Mouse (Mus musculus) ES-CJ7 (cell line): ENCODE measurements around the gene Uggt2.

Experiments used
- DNase-seq: peaks from one replicate; pipeline ENCODE4 v3.0.0; 2011; ENCODE audit warnings: low read depth, low spot score

Uggt2 gene

GRCm38 (mm10) chr14:119098851-119099569 lies at the start of gene Uggt2:
TSS of gene Uggt2 (minus strand) at chr14:119099430.
- peak; percentile 25 for DNase-seq

- DNase-seq, result no peak
These were observed 40.2 kb upstream of the Uggt2 start for GRCm38 (mm10) chr14:119139381-119139950.

GRCm38 (mm10) chr14:119138786-119139100 lies 39.5 kb upstream of the Uggt2 start:
- DNase-seq, result peak; percentile 9

GRCm38 (mm10) chr14:119137906-119138785 lies 38.9 kb upstream of the Uggt2 start, which contains the start of gene Hs6st3:
TSS of gene Hs6st3 (plus strand) at chr14:119138341.
- peak; percentile 17 for DNase-seq

- peak; percentile 86 for DNase-seq
These were observed 38.3 kb upstream of the Uggt2 start for GRCm38 (mm10) chr14:119137512-119137905.

GRCm38 (mm10) chr14:119127330-119127729 lies 28.1 kb upstream of the Uggt2 start:
- no peak for DNase-seq

- DNase-seq, result no peak
These were observed 26.6 kb upstream of the Uggt2 start for GRCm38 (mm10) chr14:119125840-119126239.

GRCm38 (mm10) chr14:119124061-119124460 lies 24.8 kb upstream of the Uggt2 start:
- DNase-seq, result no peak

- DNase-seq, result no peak
These were observed 24.4 kb upstream of the Uggt2 start for GRCm38 (mm10) chr14:119123582-119123981.

GRCm38 (mm10) chr14:119112558-119112957 lies 13.3 kb upstream of the Uggt2 start:
- DNase-seq, result no peak

GRCm38 (mm10) chr14:119109776-119110218 lies 10.6 kb upstream of the Uggt2 start:
- DNase-seq, result no peak

- DNase-seq, result no peak
These were observed 9.6 kb upstream of the Uggt2 start for GRCm38 (mm10) chr14:119108776-119109301.

GRCm38 (mm10) chr14:119107591-119107990 lies 8.4 kb upstream of the Uggt2 start:
- no peak for DNase-seq

GRCm38 (mm10) chr14:119099570-119099891 lies 301 bp upstream of the Uggt2 start:
- peak; percentile 4 for DNase-seq

GRCm38 (mm10) chr14:119061811-119062210 lies 37.4 kb downstream of the Uggt2 start:
- no peak for DNase-seq

GRCm38 (mm10) chr14:119060682-119061081 lies 38.5 kb downstream of the Uggt2 start:
- no peak for DNase-seq

- DNase-seq, result no peak
These were observed 42.2 kb downstream of the Uggt2 start for GRCm38 (mm10) chr14:119057014-119057413.

- no peak for DNase-seq
These were observed 46.3 kb downstream of the Uggt2 start for GRCm38 (mm10) chr14:119052969-119053368.

- no peak for DNase-seq
These were observed 46.9 kb downstream of the Uggt2 start for GRCm38 (mm10) chr14:119052361-119052760.

GRCm38 (mm10) chr14:119043765-119044164 lies 55.5 kb downstream of the Uggt2 start:
- DNase-seq, result no peak

GRCm38 (mm10) chr14:119040253-119040652 lies 59.0 kb downstream of the Uggt2 start:
- peak; percentile 46 for DNase-seq

- DNase-seq, result no peak
These were observed 61.5 kb downstream of the Uggt2 start for GRCm38 (mm10) chr14:119037755-119038154.
